Mouse (Mus musculus): ENCODE measurements around the gene Sp6. TPM values are rescaled to one million over a fixed set of nuclear protein-coding genes. Genes with fewer than 3 reads are reported as not detected.

Sp6 gene
- polyA plus RNA-seq (2012; rRNA removed) = 5.0 and 8.5 TPM in 2 replicates

DNA sequence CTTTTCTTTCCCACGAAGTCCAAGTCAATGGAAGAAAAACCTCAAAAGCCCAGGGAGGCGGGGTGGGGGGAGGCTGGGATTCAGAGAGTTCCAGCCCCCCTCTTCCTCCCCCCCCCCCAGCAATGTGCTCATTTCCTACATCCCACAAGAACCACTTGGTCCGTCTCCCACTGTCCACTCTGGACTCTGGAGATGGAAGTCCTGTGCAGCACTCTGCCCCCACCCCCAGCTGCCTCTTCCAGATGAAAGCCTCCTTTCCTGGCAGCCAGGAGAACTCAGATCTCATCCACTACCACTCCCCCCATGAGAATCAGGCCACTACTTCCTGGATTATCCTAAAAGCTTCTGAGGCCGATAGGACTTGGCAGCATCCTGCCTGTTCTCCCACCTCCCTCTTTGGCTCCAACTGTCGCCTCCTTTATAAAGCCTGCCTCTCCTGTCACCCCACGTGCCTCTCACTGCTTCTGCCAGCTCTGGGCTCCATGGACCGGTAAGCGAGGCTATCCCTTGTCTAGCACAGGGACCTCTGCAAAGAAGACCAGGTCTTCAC is at the start of gene Sp6:
Gene Sp6 (plus strand): TSS at position 274 of the 550 bp plus-strand sequence.
- WGBS = 23% methylated on average over 8 of the region's 8 CpGs
- no peak for DNase-seq

DNA sequence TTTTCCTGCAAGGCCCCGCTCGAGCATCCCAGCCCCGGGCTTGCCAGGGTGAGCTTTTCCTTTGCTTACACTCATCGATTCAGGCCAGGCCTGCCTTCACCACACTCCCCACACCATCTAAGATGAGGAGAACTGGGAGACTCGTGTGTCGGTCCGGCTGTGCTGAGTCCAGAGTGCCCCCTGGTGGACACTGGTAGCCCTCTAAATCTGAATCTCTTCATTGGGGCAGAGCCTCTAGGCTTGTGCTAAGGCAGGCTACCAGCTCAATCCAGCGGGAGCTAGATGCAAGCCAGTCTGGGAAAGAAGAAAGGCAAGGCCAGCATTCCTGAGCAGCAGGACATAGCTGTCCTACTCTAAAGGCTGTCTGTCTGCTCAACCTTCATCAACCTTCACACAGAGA is 49.6 kb upstream of the Sp6 start:
- Histone ChIP-seq H3K4me3 (replicated peaks; ENCODE audit: extremely low read depth, low read depth, low read length) (no peak overlapping the region), H3K4me1 (ENCODE audit: control insufficient read depth, insufficient read depth, low read length) (peaks cover 12% of the 10 kb centered on the region)
- DNase-seq = peak; percentile 87
- 13% methylated on average over 8 of the region's 8 CpGs for WGBS
- TF ChIP-seq POLR2A (IDR thresholded peaks at IDR 0.05; ENCODE audit: borderline replicate concordance, extremely low read depth, low read depth, low read length) (no peak), CTCF (IDR thresholded peaks at IDR 0.05; ENCODE audit: insufficient read depth, low read length) (peak; percentile 79)

More for the DNA sequence above, at the start of gene Sp6:
- H3K4me3 ChIP-seq (replicated peaks; ENCODE audit: extremely low read depth, low read depth, low read length) = peak within 1 kb of the TSS; percentile 2
- TF ChIP-seq POLR2A (IDR thresholded peaks at IDR 0.05; ENCODE audit: borderline replicate concordance, extremely low read depth, low read depth, low read length) (no peak), CTCF (IDR thresholded peaks at IDR 0.05; ENCODE audit: insufficient read depth, low read length) (no peak)
- no peaks in the 10 kb centered on the region for H3K4me1 ChIP-seq (ENCODE audit: control insufficient read depth, insufficient read depth, low read length)

DNA sequence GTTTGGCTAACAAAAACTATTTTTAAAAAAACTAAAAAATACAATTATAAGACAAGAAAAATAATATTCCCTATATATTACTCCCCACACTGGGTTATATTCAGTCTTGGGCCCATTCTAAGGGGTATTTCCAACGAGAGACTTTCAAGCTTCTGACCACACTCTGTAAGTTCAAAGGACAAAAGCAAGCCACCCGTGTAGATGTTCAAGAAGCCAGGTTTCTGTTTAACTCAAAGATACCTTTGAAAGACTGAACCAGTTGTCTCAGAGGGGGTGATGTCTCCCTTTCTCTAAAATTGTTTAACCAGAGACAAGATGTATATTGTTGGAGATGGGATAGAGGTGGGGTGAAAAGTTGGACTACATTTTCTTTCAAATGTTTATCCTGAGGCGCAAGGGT is 47.0 kb upstream of the Sp6 start:
- no peak for DNase-seq
- Histone ChIP-seq H3K4me1 (ENCODE audit: control insufficient read depth, insufficient read depth, low read length) (peaks cover 32% of the 10 kb centered on the region), H3K4me3 (replicated peaks; ENCODE audit: extremely low read depth, low read depth, low read length) (no peak overlapping the region)
- WGBS = 78% methylated on average over 3 of the region's 3 CpGs
- no peak for TF ChIP-seq POLR2A (IDR thresholded peaks at IDR 0.05; ENCODE audit: borderline replicate concordance, extremely low read depth, low read depth, low read length)
- TF ChIP-seq CTCF (IDR thresholded peaks at IDR 0.05; ENCODE audit: insufficient read depth, low read length) = no peak

GRCm38 (mm10) chr11:96966914-96967543 is 46.2 kb upstream of the Sp6 start:
- peak overlapping the region; percentile 56 for H3K4me3 ChIP-seq (replicated peaks; ENCODE audit: extremely low read depth, low read depth, low read length)
- 15% methylated on average over 13 of the region's 13 CpGs for WGBS
- DNase-seq = peak; percentile 39
- H3K4me1 ChIP-seq (ENCODE audit: control insufficient read depth, insufficient read depth, low read length) = peaks cover 40% of the 10 kb centered on the region
- no peak for TF ChIP-seq CTCF (IDR thresholded peaks at IDR 0.05; ENCODE audit: insufficient read depth, low read length)
- TF ChIP-seq POLR2A (IDR thresholded peaks at IDR 0.05; ENCODE audit: borderline replicate concordance, extremely low read depth, low read depth, low read length) = peak; percentile 69; the same call in 1 of the 2 replicates

GRCm38 (mm10) chr11:96967544-96968269 is 45.5 kb upstream of the Sp6 start:
- 36% methylated on average over 11 of the region's 11 CpGs for WGBS
- H3K4me3 ChIP-seq (replicated peaks; ENCODE audit: extremely low read depth, low read depth, low read length) = peak overlapping the region; percentile 52
- peaks cover 45% of the 10 kb centered on the region for H3K4me1 ChIP-seq (ENCODE audit: control insufficient read depth, insufficient read depth, low read length)
- no peak for DNase-seq
- no peak for TF ChIP-seq POLR2A (IDR thresholded peaks at IDR 0.05; ENCODE audit: borderline replicate concordance, extremely low read depth, low read depth, low read length)
- no peak for TF ChIP-seq CTCF (IDR thresholded peaks at IDR 0.05; ENCODE audit: insufficient read depth, low read length)

GRCm38 (mm10) chr11:96968476-96968875 is 44.7 kb upstream of the Sp6 start:
- Histone ChIP-seq H3K4me3 (replicated peaks; ENCODE audit: extremely low read depth, low read depth, low read length) (peak overlapping the region; percentile 1), H3K4me1 (ENCODE audit: control insufficient read depth, insufficient read depth, low read length) (peaks cover 47% of the 10 kb centered on the region)
- TF ChIP-seq CTCF (IDR thresholded peaks at IDR 0.05; ENCODE audit: insufficient read depth, low read length) (no peak), POLR2A (IDR thresholded peaks at IDR 0.05; ENCODE audit: borderline replicate concordance, extremely low read depth, low read depth, low read length) (no peak)
- DNase-seq = peak; percentile 31
- 46% methylated on average over 6 of the region's 6 CpGs for WGBS

- TF ChIP-seq POLR2A (IDR thresholded peaks at IDR 0.05; ENCODE audit: borderline replicate concordance, extremely low read depth, low read depth, low read length) = no peak
- no peak for TF ChIP-seq CTCF (IDR thresholded peaks at IDR 0.05; ENCODE audit: insufficient read depth, low read length)
- DNase-seq = peak; percentile 44
- WGBS = 44% methylated on average over 5 of the region's 5 CpGs
- H3K4me3 ChIP-seq (replicated peaks; ENCODE audit: extremely low read depth, low read depth, low read length) = no peak overlapping the region
- H3K4me1 ChIP-seq (ENCODE audit: control insufficient read depth, insufficient read depth, low read length) = peaks cover 51% of the 10 kb centered on the region
Observed at GRCm38 (mm10) chr11:96969280-96969722, 43.9 kb upstream of the Sp6 start.

DNA sequence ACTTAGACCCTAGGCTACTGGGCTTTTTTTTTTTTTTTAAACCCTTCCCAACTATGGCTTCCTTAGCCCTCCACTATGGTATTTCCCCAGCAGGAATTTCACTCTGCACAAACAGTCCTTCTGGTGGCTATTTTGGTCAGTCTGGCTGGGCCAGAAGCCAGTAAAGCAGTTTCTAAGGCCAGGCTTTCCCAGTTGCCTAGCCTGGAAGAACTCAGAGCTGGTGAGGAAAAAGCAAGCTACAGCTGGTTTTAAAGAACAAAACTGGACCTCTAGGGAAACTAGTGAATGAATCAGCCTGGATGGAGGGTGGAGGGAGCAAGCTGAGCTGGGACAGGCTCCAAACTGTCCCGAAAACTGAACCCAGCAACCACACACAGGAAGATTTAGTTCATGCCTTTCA is 43.4 kb upstream of the Sp6 start:
- no peak overlapping the region for H3K4me3 ChIP-seq (replicated peaks; ENCODE audit: extremely low read depth, low read depth, low read length)

GRCm38 (mm10) chr11:96970341-96970740 is 42.9 kb upstream of the Sp6 start:
- Histone ChIP-seq H3K4me1 (ENCODE audit: control insufficient read depth, insufficient read depth, low read length) (peaks cover 51% of the 10 kb centered on the region), H3K4me3 (replicated peaks; ENCODE audit: extremely low read depth, low read depth, low read length) (no peak overlapping the region)
- DNase-seq = no peak
- TF ChIP-seq CTCF (IDR thresholded peaks at IDR 0.05; ENCODE audit: insufficient read depth, low read length) (no peak), POLR2A (IDR thresholded peaks at IDR 0.05; ENCODE audit: borderline replicate concordance, extremely low read depth, low read depth, low read length) (no peak)
- WGBS = 36% methylated on average over 3 of the region's 3 CpGs

More for the DNA sequence above, 43.4 kb upstream of the Sp6 start:
- peaks cover 51% of the 10 kb centered on the region for H3K4me1 ChIP-seq (ENCODE audit: control insufficient read depth, insufficient read depth, low read length)
- DNase-seq = peak; percentile 47
- WGBS = 12% methylated on average over 1 of the region's 1 CpGs
- TF ChIP-seq CTCF (IDR thresholded peaks at IDR 0.05; ENCODE audit: insufficient read depth, low read length) = no peak
- TF ChIP-seq POLR2A (IDR thresholded peaks at IDR 0.05; ENCODE audit: borderline replicate concordance, extremely low read depth, low read depth, low read length) = no peak
